Mouse (Mus musculus) forebrain, embryonic 12.5 days (tissue): ENCODE measurements around the gene Stub1. TPM values are rescaled to one million over a fixed set of nuclear protein-coding genes. Genes with fewer than 3 reads are reported as not detected.

ENCODE experiments used
- ATAC-seq: fragments of 200-750 bp; cut with Nextera tagmentation; 2 replicates; pipeline ENCODE4 v1.8.0; 2017; ENCODE audit warnings: moderate TSS enrichment; ENCODE audit not compliant: low FRiP score
- H3K27ac ChIP-seq: fragments of 300-500 bp; sonication (generic); 2 replicates; pipeline ENCODE4 v1.5.1; 2016; ENCODE audit warnings: mild to moderate bottlenecking
- H3K27me3 ChIP-seq: fragments of 300-500 bp; sonication (generic); 2 replicates; pipeline ENCODE4 v1.6.1; 2016; ENCODE audit warnings: mild to moderate bottlenecking
- H3K36me3 ChIP-seq: fragments of 300-500 bp; sonication (generic); replicated peaks from 2 replicates; pipeline ENCODE4 v1.6.1; 2016; ENCODE audit warnings: mild to moderate bottlenecking
- H3K4me1 ChIP-seq: fragments of 300-500 bp; sonication (generic); 2 replicates; pipeline ENCODE4 v1.6.1; 2016
- H3K4me2 ChIP-seq: fragments of 300-500 bp; sonication (generic); 2 replicates; pipeline ENCODE4 v1.6.1; 2016; ENCODE audit warnings: mild to moderate bottlenecking, moderate library complexity
- H3K4me3 ChIP-seq: fragments of 300-500 bp; sonication (generic); replicated peaks from 2 replicates; pipeline ENCODE4 v1.5.1; 2016; ENCODE audit warnings: mild to moderate bottlenecking
- H3K9ac ChIP-seq: fragments of 300-500 bp; sonication (generic); 2 replicates; pipeline ENCODE4 v1.6.1; 2016; ENCODE audit warnings: mild to moderate bottlenecking
- H3K9me3 ChIP-seq: fragments of 300-500 bp; sonication (generic); 2 replicates; pipeline ENCODE4 v1.6.1; 2016
- WGBS: fragments of 180-500 bp; shearing (Covaris S2); methylation state at CpG from one replicate; pipeline ENCODE4 v1.1.7; 2016; 5-methylcytosine and 5-hydroxymethylcytosine counted together
- microRNA-seq: library from miRNA; unstranded; fragments of <30 nt; microRNA quantifications from one replicate; pipeline ENCODE4, GENCODE M21; 2017
- polyA plus RNA-seq: library from polyadenylated mRNA; unstranded; fragments of >200 nt; fragmentation: Nextera tagmentation; extraction: Ambion mirVana; gene quantifications from 2 replicates; pipeline ENCODE4 v1.2.1, GENCODE M21; 2016

Gene Stub1
- polyA plus RNA-seq, 1 experiment from 2014 or later = 288 TPM

DNA sequence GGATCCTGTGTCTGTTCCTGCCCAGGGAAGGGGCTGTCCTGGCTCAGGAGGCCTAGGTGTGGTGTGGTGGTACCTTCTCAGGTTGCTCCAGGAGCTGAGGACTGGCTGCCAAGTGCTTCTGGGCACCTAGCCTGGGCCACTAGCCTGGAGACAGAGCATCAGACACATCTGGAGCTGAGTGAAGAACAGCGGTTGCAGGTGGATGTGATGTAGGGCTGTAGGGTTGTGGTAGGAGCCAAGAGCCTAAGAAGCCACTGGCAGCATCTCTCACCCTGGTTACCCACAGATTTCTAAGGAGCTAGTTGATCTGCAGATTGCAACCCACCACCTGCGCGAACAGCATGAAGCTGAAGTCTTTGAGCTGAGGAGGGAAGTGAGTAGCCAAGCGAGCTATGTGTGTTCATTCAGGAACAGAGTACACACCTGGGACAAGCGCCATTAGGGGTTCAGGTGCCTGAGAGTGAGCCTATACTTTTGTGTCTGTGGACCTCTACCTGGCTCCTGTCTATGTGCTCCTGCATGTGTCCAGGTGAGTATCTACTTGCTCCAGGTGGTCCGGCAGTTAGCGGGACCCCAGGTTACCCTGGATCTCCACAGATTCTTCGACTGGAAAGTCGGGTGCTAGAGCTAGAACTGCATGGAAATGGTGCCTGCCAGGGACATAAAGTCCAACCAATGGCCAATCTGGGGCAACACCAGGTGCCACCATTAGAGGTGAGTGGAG lies 46.3 kb downstream of the Stub1 start:
- Histone ChIP-seq H3K36me3 (peaks cover 49% of the 10 kb centered on the region), H3K9ac (no peak overlapping the region), H3K4me2 (no peak overlapping the region), H3K9me3 (no peaks in the 10 kb centered on the region), H3K27me3 (no peaks in the 10 kb centered on the region), H3K4me1 (peaks cover 38% of the 10 kb centered on the region), H3K27ac (no peak overlapping the region), H3K4me3 (no peak overlapping the region)
- WGBS = 92% methylated on average over 9 of the region's 9 CpGs
- ATAC-seq = no peak

DNA sequence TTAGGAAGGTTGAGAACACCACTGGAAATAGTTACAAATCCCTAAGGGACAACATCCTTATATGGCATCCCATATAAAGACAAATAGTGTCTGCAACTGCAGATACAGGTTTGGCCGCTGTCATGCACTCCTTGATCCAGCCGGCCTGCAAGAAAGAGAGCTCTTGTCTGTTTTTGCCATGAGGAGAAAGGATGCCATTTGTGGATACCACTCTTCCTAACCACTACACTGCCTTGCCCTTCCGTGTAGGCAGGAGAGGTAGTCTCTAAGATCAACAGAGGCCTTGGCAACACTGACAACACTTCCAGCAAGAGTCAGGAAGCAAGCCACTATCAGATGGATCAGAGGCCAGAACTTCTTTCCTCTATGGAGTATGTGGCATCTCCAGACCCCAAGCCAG lies 46.9 kb downstream of the Stub1 start, which contains the start of gene Ccdc78:
Ccdc78 (plus strand) TSS at position 301 of the 400 bp plus-strand sequence.
- Histone ChIP-seq H3K9ac (peak within 1 kb of the TSS; percentile 73), H3K27ac (peak within 1 kb of the TSS; percentile 91), H3K36me3 (peaks cover 56% of the 10 kb centered on the region), H3K27me3 (no peaks in the 10 kb centered on the region), H3K9me3 (no peaks in the 10 kb centered on the region), H3K4me3 (peak within 1 kb of the TSS; percentile 65), H3K4me2 (peak within 1 kb of the TSS; percentile 88), H3K4me1 (peaks cover 33% of the 10 kb centered on the region)
- 91% methylated on average over 3 of the region's 3 CpGs for WGBS
- no peak for ATAC-seq

DNA sequence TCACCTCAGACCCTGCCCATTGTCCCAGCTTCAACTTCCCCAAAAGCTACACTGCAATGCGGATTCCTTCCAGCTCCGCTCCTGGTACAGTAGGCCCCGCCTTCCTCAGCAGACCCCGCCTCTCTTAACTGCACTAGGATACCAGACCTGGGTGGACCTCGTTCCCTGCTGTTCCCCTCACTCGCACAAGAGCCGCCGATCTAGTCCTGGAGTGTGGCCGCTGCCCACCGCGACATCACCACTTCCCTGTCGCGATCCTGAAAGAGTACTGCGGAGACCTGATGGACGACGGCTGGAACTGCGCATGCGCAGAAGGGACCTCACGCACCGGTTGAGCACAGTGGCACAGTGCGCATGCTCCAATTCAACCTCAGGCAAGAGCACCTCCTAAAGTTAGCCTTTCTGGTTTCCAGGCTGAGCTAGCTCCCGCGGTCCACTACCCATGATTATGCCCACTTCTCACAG lies 47.9 kb downstream of the Stub1 start, which contains the start of gene Haghl:
Haghl (minus strand) TSS at position 393 of the 465 bp plus-strand sequence.
- Histone ChIP-seq H3K4me3 (peak within 1 kb of the TSS; percentile 65), H3K4me2 (peak within 1 kb of the TSS; percentile 88), H3K36me3 (peaks cover 62% of the 10 kb centered on the region), H3K27ac (peak within 1 kb of the TSS; percentile 91), H3K27me3 (no peaks in the 10 kb centered on the region), H3K4me1 (peaks cover 24% of the 10 kb centered on the region), H3K9me3 (no peaks in the 10 kb centered on the region), H3K9ac (peak within 1 kb of the TSS; percentile 73)
- WGBS = under 1% methylated on average over 23 of the region's 23 CpGs
- peak; percentile 88 for ATAC-seq

DNA sequence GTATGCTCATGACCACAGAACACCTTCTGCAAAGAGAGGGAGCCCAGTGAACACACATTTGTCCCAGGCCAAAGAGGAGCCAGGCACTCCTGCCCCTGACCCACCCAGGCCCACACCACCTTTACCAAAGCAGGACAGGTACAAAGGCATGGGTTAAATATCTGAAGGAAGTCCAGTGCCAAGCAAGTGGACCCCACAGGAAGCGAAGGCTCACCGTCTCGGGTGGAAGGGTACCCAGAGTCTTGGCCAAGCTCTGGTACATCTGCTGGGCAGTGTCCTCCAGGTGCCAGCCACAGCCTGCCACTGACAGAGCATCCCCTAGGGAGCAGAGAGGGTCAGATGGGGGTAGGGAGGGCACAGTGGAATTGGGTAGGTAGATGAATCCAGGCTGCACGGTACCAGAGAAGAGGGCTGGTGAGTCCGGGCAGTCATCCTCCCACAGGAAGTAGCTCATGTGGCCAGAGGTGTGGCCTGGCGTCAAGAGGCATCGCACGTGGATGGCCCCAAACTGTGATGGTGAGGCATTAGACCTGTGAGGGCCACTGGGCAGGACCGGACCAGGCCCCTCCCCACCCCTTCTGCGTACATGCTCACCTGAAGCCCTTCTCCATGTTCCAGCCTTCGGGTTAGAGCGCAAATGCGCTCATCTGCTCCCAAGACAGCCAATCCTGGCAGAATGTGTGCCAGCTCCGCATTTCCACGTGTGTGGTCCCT lies 49.2 kb downstream of the Stub1 start:
- no peaks in the 10 kb centered on the region for H3K9me3 ChIP-seq
- 0 out of 2 replicates have a peak overlapping the region, but pooled peaks have one; percentile 25 for H3K27ac ChIP-seq
- 81% methylated on average over 15 of the region's 15 CpGs for WGBS
- H3K4me2 ChIP-seq = peak overlapping the region; percentile 88
- H3K27me3 ChIP-seq = no peaks in the 10 kb centered on the region
- no peak for ATAC-seq
- H3K4me1 ChIP-seq = peaks cover 24% of the 10 kb centered on the region
- H3K36me3 ChIP-seq = peaks cover 53% of the 10 kb centered on the region
- peak overlapping the region; percentile 73 for H3K9ac ChIP-seq
- H3K4me3 ChIP-seq = peak overlapping the region; percentile 65

DNA sequence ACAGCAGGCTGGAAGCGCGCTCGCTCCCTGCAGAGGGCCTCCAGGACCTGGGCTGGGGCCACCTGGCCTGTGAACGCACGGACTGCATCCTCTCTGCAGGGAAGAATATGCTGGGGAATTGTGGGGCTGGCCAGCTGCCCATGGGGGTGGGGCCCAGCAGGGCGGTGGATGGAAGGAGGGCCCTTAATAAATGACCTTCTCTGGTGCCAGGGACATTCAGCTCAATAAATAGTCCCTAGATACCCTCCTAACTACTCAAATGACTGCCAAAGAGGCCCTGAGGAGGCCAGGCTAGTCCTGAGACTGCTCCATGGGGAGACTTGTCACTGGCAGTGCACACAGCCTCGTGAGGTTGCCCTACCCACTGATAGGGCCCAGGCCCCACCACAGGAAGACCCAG lies 50.1 kb downstream of the Stub1 start:
- Histone ChIP-seq H3K27ac (no peak overlapping the region), H3K4me1 (peaks cover 24% of the 10 kb centered on the region), H3K4me3 (no peak overlapping the region), H3K4me2 (no peak overlapping the region), H3K27me3 (no peaks in the 10 kb centered on the region), H3K9me3 (no peaks in the 10 kb centered on the region), H3K9ac (peak overlapping the region; percentile 36; the same call in 1 of the 2 replicates), H3K36me3 (peaks cover 51% of the 10 kb centered on the region)
- 80% methylated on average over 7 of the region's 7 CpGs for WGBS
- no peak for ATAC-seq

DNA sequence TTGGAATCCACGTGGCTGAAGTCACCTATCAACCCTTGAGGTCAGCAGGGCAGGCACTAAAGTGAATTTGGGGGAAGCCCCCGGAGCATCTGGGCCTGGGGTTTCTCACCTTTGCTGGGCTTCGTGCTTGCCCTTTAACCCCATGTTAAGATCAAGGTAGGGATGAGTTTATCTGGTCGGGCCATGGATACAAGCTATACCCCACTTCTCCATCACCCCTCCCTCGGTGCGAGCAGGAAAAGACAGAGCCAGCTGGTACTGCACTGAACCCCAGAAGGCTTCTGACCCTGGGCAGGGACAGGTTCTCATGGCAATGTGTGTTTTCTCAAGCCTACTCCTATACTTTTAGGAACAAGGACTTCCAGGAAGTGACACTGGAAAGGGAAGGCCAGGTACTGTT lies 51.9 kb downstream of the Stub1 start:
- WGBS = 83% methylated on average over 6 of the region's 6 CpGs
- Histone ChIP-seq H3K9ac (no peak overlapping the region), H3K4me1 (peaks cover 24% of the 10 kb centered on the region), H3K36me3 (peaks cover 43% of the 10 kb centered on the region), H3K4me2 (no peak overlapping the region), H3K27ac (no peak overlapping the region), H3K9me3 (no peaks in the 10 kb centered on the region), H3K4me3 (no peak overlapping the region), H3K27me3 (no peaks in the 10 kb centered on the region)
- no peak for ATAC-seq

Small RNA genes within 50 kb of the gene (microRNA-seq; reads per million reads assigned to microRNA genes)
- gene Mir3082 = not detected
- gene Mir6966 = 0.73 reads per million

Other genes starting within 250 kb of the Stub1 start
- gene Gng13, start 116.2 kb downstream of the Stub1 start, polyA plus RNA-seq = 1.7 and 1.9 TPM in 2 replicates
- gene Chtf18, start 106.0 kb downstream of the Stub1 start, polyA plus RNA-seq = 39.6 and 41.8 TPM in 2 replicates
- 18.0 and 19.6 TPM in 2 replicates for gene Rpusd1, start 105.7 kb downstream of the Stub1 start, polyA plus RNA-seq
- gene Mslnl, start 97.4 kb downstream of the Stub1 start, polyA plus RNA-seq = 0.18 TPM in 1 of 2 replicates, not detected in the other
- 0.28 and 0.50 TPM in 2 replicates for gene Msln, start 79.0 kb downstream of the Stub1 start, polyA plus RNA-seq
- gene Narfl, start 59.6 kb downstream of the Stub1 start, polyA plus RNA-seq = 25.6 and 26.0 TPM in 2 replicates
- gene Haghl, start 47.7 kb downstream of the Stub1 start, polyA plus RNA-seq = 99.1 and 100 TPM in 2 replicates
- gene Ccdc78, start 46.8 kb downstream of the Stub1 start, polyA plus RNA-seq = 0.32 and 0.69 TPM in 2 replicates
- gene Fam173a, start 40.5 kb downstream of the Stub1 start, polyA plus RNA-seq = 76.7 and 80.8 TPM in 2 replicates
- gene AC134908.4, start 37.7 kb downstream of the Stub1 start, polyA plus RNA-seq = not detected in 2 replicates
- 61.2 and 79.6 TPM in 2 replicates for gene Metrn, start 36.3 kb downstream of the Stub1 start, polyA plus RNA-seq
- gene Fbxl16, start 24.3 kb downstream of the Stub1 start, polyA plus RNA-seq = 21.0 and 23.7 TPM in 2 replicates
- 27.8 and 28.2 TPM in 2 replicates for gene Wdr24, start 9.8 kb downstream of the Stub1 start, polyA plus RNA-seq
- 65.7 and 69.5 TPM in 2 replicates for gene Jmjd8, start 4.5 kb downstream of the Stub1 start, polyA plus RNA-seq
- gene Rhbdl1, start 3.9 kb upstream of the Stub1 start, polyA plus RNA-seq = 5.0 and 5.7 TPM in 2 replicates
- 2.5 and 3.3 TPM in 2 replicates for gene Gm20683, start 8.4 kb upstream of the Stub1 start, polyA plus RNA-seq
- 20.9 and 23.4 TPM in 2 replicates for gene Rhot2, start 11.4 kb upstream of the Stub1 start, polyA plus RNA-seq
- gene Wdr90, start 28.1 kb upstream of the Stub1 start, polyA plus RNA-seq = 38.2 and 41.1 TPM in 2 replicates
- 7.7 and 9.8 TPM in 2 replicates for gene Mcrip2, start 35.4 kb upstream of the Stub1 start, polyA plus RNA-seq
- 51.6 and 55.5 TPM in 2 replicates for gene Mettl26, start 41.7 kb upstream of the Stub1 start, polyA plus RNA-seq
- gene Wfikkn1, start 47.5 kb upstream of the Stub1 start, polyA plus RNA-seq = 0.66 and 0.79 TPM in 2 replicates
- 35.1 and 36.5 TPM in 2 replicates for gene Rab40c, start 86.3 kb upstream of the Stub1 start, polyA plus RNA-seq
- 51.4 and 53.0 TPM in 2 replicates for gene Pigq, start 111.5 kb upstream of the Stub1 start, polyA plus RNA-seq
- gene Nhlrc4, start 111.6 kb upstream of the Stub1 start, polyA plus RNA-seq = 0.09 and 0.72 TPM in 2 replicates
- 0.08 and 0.13 TPM in 2 replicates for gene A930017K11Rik, start 119.2 kb upstream of the Stub1 start, polyA plus RNA-seq
- gene Capn15, start 152.4 kb upstream of the Stub1 start, polyA plus RNA-seq = 30.6 and 31.7 TPM in 2 replicates
- 39.3 and 39.8 TPM in 2 replicates for gene Rab11fip3, start 236.2 kb upstream of the Stub1 start, polyA plus RNA-seq